13 mouse cellular contexts compared by ENCODE assay signal in the genomic region with DNA sequence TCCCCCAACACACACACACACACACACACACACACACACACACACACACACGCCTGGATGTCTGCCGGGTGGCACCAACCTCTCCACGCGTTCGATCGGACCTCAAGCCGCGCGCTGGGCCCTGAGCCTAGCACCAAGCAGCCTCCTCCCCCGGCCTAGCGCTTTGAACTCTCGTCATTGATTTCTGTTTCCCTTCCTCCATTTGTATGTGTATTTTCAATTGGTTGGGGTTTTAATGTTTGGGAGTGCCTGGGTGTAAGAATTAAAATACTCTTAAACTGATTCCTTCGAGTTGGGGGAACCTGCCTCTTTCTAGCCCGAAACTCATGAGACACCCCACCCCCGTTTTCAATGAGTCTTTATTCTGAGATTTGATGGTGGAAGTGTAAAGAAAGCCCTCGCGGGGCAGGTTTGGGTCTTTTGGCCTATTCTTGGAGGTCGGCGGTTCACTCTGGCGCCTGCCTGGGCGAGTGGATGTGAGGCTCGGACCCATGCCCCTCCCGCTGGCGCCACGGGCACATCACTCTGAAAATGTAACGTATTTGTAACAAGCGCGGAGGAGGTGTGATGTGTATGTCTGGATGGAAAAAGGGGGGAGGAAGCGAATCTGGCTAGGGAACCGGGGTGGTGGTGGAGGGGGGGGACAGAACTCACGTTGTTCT. TPM values are rescaled to one million over a fixed set of nuclear protein-coding genes. Genes with fewer than 3 reads are reported as not detected.
DNase-seq lines count a peak whose midpoint lies in the region; ATAC-seq and TF ChIP-seq lines count a peak whose summit lies in the region.
"Had no signal": no experiment of that assay in that cellular context is flagged by ENCODE, and none has a peak within 500 bp of the region (broad histone marks: within the 10 kb centered on the region; RNA-seq: fewer than 3 reads in every experiment).

No protein-coding gene starts in this region.

- H3K4me1 ChIP-seq in liver, postnatal 0 days (ENCODE audit: insufficient read depth) = peaks cover 2% of the 10 kb centered on the region; the same call in 1 of the 2 replicates
- H3K4me1 ChIP-seq in liver, embryonic 12.5 days = 0 out of 2 replicates have a peak, but pooled peaks cover 2% of the 10 kb centered on the region
- peaks cover 31% of the 10 kb centered on the region for H3K4me1 ChIP-seq in limb, embryonic 10.5 days
- H3K4me1 ChIP-seq in neural tube, embryonic 15.5 days = peaks cover 7% of the 10 kb centered on the region; the same call in 1 of the 2 replicates

- 2% methylated on average over 31 of the region's 31 CpGs for WGBS in liver, postnatal 0 days (ENCODE audit: insufficient replicate concordance)
- 5% methylated on average over 31 of the region's 31 CpGs for WGBS in liver, embryonic 12.5 days (ENCODE audit: insufficient replicate concordance)
- WGBS in limb, embryonic 10.5 days = under 1% methylated on average over 31 of the region's 31 CpGs
- 1% methylated on average over 31 of the region's 31 CpGs for WGBS in neural tube, embryonic 15.5 days

- TF ChIP-seq EP300 in liver, postnatal 0 days (IDR thresholded peaks at IDR 0.05; ENCODE audit: low read depth) = no peak

- no peak overlapping the region for H3K9ac ChIP-seq in liver, postnatal 0 days (replicated peaks)
- H3K9ac ChIP-seq in liver, embryonic 12.5 days = no peak overlapping the region
- no peak overlapping the region for H3K9ac ChIP-seq in neural tube, embryonic 15.5 days (replicated peaks)
- H3K9ac ChIP-seq: limb, embryonic 15.5 days had no signal

- intact Hi-C loops in left cerebral cortex, postnatal 10 days (cut with DNase I) = loop anchor here (5.0 to 10.0 kb wide), 4 partner anchors 107 to 1262 kb away; partner anchors contain the start of genes Gfi1 and Zfp644

- DNase-seq in liver, postnatal 0 days = peak; percentile 41
- DNase-seq in embryo, embryonic 10.5 days (ENCODE audit: low spot score) = peak; percentile 60
- peak; percentile 53 for DNase-seq in limb, embryonic 10.5 days (ENCODE audit: low spot score)
- no peak for DNase-seq in lung, postnatal 25 days (ENCODE audit: low spot score)
- DNase-seq in left cerebral cortex, postnatal 10 days (ENCODE audit: extremely low spot score in 1 of 2, low spot score in 2 of 2) = no peak
- DNase-seq in thymus, postnatal 14 days = no peak
- DNase-seq: spleen, adult 18-20 months had no signal

- no peaks in the 10 kb centered on the region for H3K9me3 ChIP-seq in liver, postnatal 0 days (ENCODE audit: low read length)
- H3K9me3 ChIP-seq in liver, embryonic 12.5 days (replicated peaks) = no peaks in the 10 kb centered on the region
- H3K9me3 ChIP-seq in limb, embryonic 10.5 days (replicated peaks) = no peaks in the 10 kb centered on the region
- no peaks in the 10 kb centered on the region for H3K9me3 ChIP-seq in neural tube, embryonic 15.5 days (replicated peaks)
- H3K9me3 ChIP-seq: limb, embryonic 15.5 days had no signal

- no peak for TF ChIP-seq CTCF in liver, postnatal 0 days (IDR thresholded peaks at IDR 0.05; ENCODE audit: low read depth)

- no peaks in the 10 kb centered on the region for H3K36me3 ChIP-seq in liver, postnatal 0 days (replicated peaks; ENCODE audit: insufficient read depth, low read length)
- no peaks in the 10 kb centered on the region for H3K36me3 ChIP-seq in liver, embryonic 12.5 days
- no peaks in the 10 kb centered on the region for H3K36me3 ChIP-seq in limb, embryonic 10.5 days
- H3K36me3 ChIP-seq in neural tube, embryonic 15.5 days = no peaks in the 10 kb centered on the region
- H3K36me3 ChIP-seq: limb, embryonic 15.5 days had no signal

- H3K4me2 ChIP-seq in liver, postnatal 0 days (ENCODE audit: low read depth, low read length) = no peak overlapping the region
- no peak overlapping the region for H3K4me2 ChIP-seq in liver, embryonic 12.5 days
- no peak overlapping the region for H3K4me2 ChIP-seq in neural tube, embryonic 15.5 days
- H3K4me2 ChIP-seq: limb, embryonic 15.5 days had no signal

- no peak overlapping the region for H3K27ac ChIP-seq in liver, postnatal 0 days (ENCODE audit: low read depth)
- H3K27ac ChIP-seq in liver, embryonic 12.5 days = no peak overlapping the region
- H3K27ac ChIP-seq in limb, embryonic 10.5 days = no peak overlapping the region
- H3K27ac ChIP-seq in neural tube, embryonic 15.5 days (replicated peaks) = no peak overlapping the region
- H3K27ac ChIP-seq: limb, embryonic 15.5 days had no signal

- peak; percentile 40; the same call in 1 of the 2 replicates for ATAC-seq in liver, postnatal 0 days
- no peak for ATAC-seq in liver, embryonic 12.5 days
- ATAC-seq in neural tube, embryonic 15.5 days (ENCODE audit: low FRiP score) = 0 out of 2 replicates have a peak, but pooled peaks have one; percentile 19

- peaks cover 99% of the 10 kb centered on the region for H3K27me3 ChIP-seq in liver, postnatal 0 days (ENCODE audit: insufficient read depth, low read length)
- H3K27me3 ChIP-seq in liver, embryonic 12.5 days (replicated peaks) = peaks cover 100% of the 10 kb centered on the region
- peaks cover 100% of the 10 kb centered on the region for H3K27me3 ChIP-seq in limb, embryonic 10.5 days (ENCODE audit: low read depth, poor library complexity, severe bottlenecking)
- peaks cover 97% of the 10 kb centered on the region for H3K27me3 ChIP-seq in neural tube, embryonic 15.5 days (replicated peaks)

- no peak overlapping the region for H3K4me3 ChIP-seq in liver, postnatal 0 days (ENCODE audit: low read depth, low read length)
- no peak overlapping the region for H3K4me3 ChIP-seq in liver, embryonic 12.5 days
- no peak overlapping the region for H3K4me3 ChIP-seq in limb, embryonic 10.5 days
- H3K4me3 ChIP-seq in neural tube, embryonic 15.5 days (replicated peaks) = no peak overlapping the region
- H3K4me3 ChIP-seq: erythroblast, embryonic 14.5 days; limb, embryonic 15.5 days had no signal

RNA-seq across cellular contexts. Expression of gene Barhl2, which starts 7.3 kb away (rescaled TPM):
- not detected in 2 replicates for polyA plus RNA-seq in liver, postnatal 0 days (2015; fragmentation: Nextera tagmentation; extraction: Ambion mirVana)
- polyA plus RNA-seq in liver, embryonic 12.5 days (2016; fragmentation: Nextera tagmentation; extraction: Ambion mirVana) = not detected in 2 replicates
- polyA plus RNA-seq in limb, embryonic 10.5 days (2016; fragmentation: Nextera tagmentation; extraction: Ambion mirVana) = not detected in 2 replicates
- 1.5 and 1.8 TPM in 2 replicates for polyA plus RNA-seq in neural tube, embryonic 15.5 days (2015; fragmentation: Nextera tagmentation; extraction: Ambion mirVana)
- 1 to 10 TPM; 1.3 to 1.4 TPM for total RNA-seq in left cerebral cortex, postnatal 10 days (2021)
- total RNA-seq: heart, adult 18-20 months; megakaryocyte progenitor cell, adult 5-6 weeks had no signal
- polyA plus RNA-seq: erythroblast, embryonic 14.5 days; limb, embryonic 15.5 days had no signal

Comparison
In these comparisons a context has a peak if more than half of its experiments do, and no peak if none do; other contexts are left out.
1. DNase-seq: peak in liver, postnatal 0 days (single experiment), embryo, embryonic 10.5 days (single experiment) and limb, embryonic 10.5 days (single experiment); none in lung, postnatal 25 days (single experiment), left cerebral cortex, postnatal 10 days (0 of 2) and thymus, postnatal 14 days (single experiment).